Mouse (Mus musculus): ENCODE data around the gene Commd7.
"Not testable (repeated sequence)": the region's sequence is repeated elsewhere in the genome, so short reads cannot be mapped to it uniquely, and the experiment has no call there.

Gene Commd7

GRCm38 (mm10) chr2:153631976-153632870 lies at the start of gene Commd7:
Gene Commd7, minus strand, starts transcription at chr2:153632781.
- peak; percentile 82 for DNase-seq (ENCODE audit: low spot score)

- no peak for DNase-seq (ENCODE audit: low spot score)
Observed at GRCm38 (mm10) chr2:153679959-153680358, 47.4 kb upstream of the Commd7 start.

GRCm38 (mm10) chr2:153677550-153677949 lies 45.0 kb upstream of the Commd7 start:
- no peak for DNase-seq (ENCODE audit: low spot score)

GRCm38 (mm10) chr2:153676944-153677343 lies 44.4 kb upstream of the Commd7 start:
- DNase-seq (ENCODE audit: low spot score) = no peak

GRCm38 (mm10) chr2:153675364-153675763 lies 42.8 kb upstream of the Commd7 start:
- DNase-seq (ENCODE audit: low spot score) = not testable (repeated sequence)

- DNase-seq (ENCODE audit: low spot score) = no peak
Observed at GRCm38 (mm10) chr2:153672619-153673018, 40.0 kb upstream of the Commd7 start.

- DNase-seq (ENCODE audit: low spot score) = no peak
Observed at GRCm38 (mm10) chr2:153670111-153670510, 37.5 kb upstream of the Commd7 start.

- peak; percentile 60 for DNase-seq (ENCODE audit: low spot score)
Observed at GRCm38 (mm10) chr2:153668754-153669376, 36.3 kb upstream of the Commd7 start.

- no peak for DNase-seq (ENCODE audit: low spot score)
Observed at GRCm38 (mm10) chr2:153665401-153665800, 32.8 kb upstream of the Commd7 start.

- DNase-seq (ENCODE audit: low spot score) = no peak
Observed at GRCm38 (mm10) chr2:153660616-153661015, 28.0 kb upstream of the Commd7 start.

GRCm38 (mm10) chr2:153657659-153658058 lies 25.1 kb upstream of the Commd7 start:
- not testable (repeated sequence) for DNase-seq (ENCODE audit: low spot score)

- DNase-seq (ENCODE audit: low spot score) = no peak
Observed at GRCm38 (mm10) chr2:153651681-153652080, 19.1 kb upstream of the Commd7 start.

GRCm38 (mm10) chr2:153650014-153650687 lies 17.6 kb upstream of the Commd7 start:
- no peak for DNase-seq (ENCODE audit: low spot score)

- peak; percentile 36 for DNase-seq (ENCODE audit: low spot score)
Observed at GRCm38 (mm10) chr2:153649298-153650013, 16.9 kb upstream of the Commd7 start, which contains the start of gene Dnmt3b. Gene Dnmt3b, plus strand, starts transcription at chr2:153649450.

- DNase-seq (ENCODE audit: low spot score) = no peak
Observed at GRCm38 (mm10) chr2:153648773-153649297, 16.3 kb upstream of the Commd7 start.

GRCm38 (mm10) chr2:153642999-153643398 lies 10.4 kb upstream of the Commd7 start:
- DNase-seq (ENCODE audit: low spot score) = no peak

GRCm38 (mm10) chr2:153642496-153642895 lies 9.9 kb upstream of the Commd7 start:
- DNase-seq (ENCODE audit: low spot score) = no peak

GRCm38 (mm10) chr2:153638977-153639680 lies 6.5 kb upstream of the Commd7 start:
- no peak for DNase-seq (ENCODE audit: low spot score)

GRCm38 (mm10) chr2:153633259-153633658 lies 678 bp upstream of the Commd7 start:
- no peak for DNase-seq (ENCODE audit: low spot score)

GRCm38 (mm10) chr2:153632871-153633226 lies 268 bp upstream of the Commd7 start:
- DNase-seq (ENCODE audit: low spot score) = no peak

- DNase-seq (ENCODE audit: low spot score) = no peak
Observed at GRCm38 (mm10) chr2:153630950-153631349, 1.6 kb downstream of the Commd7 start.

All from layer of hippocampus, adult 11-12 months (tissue).